Mouse (Mus musculus) megakaryocyte, embryonic 14.5 days (primary cell): ENCODE measurements around the gene Bcl9l.

Experiments used
- FLI1 ChIP-seq: IDR thresholded peaks from 2 replicates; pipeline ENCODE4 v1.6.1; 2012; ENCODE audit warnings: low read length, inconsistent platforms, mixed read lengths
- GATA1 ChIP-seq: IDR thresholded peaks from 3 replicates; pipeline ENCODE4 v1.6.1; 2012; ENCODE audit warnings: mixed read lengths, low read length, inconsistent platforms, borderline replicate concordance

DNA sequence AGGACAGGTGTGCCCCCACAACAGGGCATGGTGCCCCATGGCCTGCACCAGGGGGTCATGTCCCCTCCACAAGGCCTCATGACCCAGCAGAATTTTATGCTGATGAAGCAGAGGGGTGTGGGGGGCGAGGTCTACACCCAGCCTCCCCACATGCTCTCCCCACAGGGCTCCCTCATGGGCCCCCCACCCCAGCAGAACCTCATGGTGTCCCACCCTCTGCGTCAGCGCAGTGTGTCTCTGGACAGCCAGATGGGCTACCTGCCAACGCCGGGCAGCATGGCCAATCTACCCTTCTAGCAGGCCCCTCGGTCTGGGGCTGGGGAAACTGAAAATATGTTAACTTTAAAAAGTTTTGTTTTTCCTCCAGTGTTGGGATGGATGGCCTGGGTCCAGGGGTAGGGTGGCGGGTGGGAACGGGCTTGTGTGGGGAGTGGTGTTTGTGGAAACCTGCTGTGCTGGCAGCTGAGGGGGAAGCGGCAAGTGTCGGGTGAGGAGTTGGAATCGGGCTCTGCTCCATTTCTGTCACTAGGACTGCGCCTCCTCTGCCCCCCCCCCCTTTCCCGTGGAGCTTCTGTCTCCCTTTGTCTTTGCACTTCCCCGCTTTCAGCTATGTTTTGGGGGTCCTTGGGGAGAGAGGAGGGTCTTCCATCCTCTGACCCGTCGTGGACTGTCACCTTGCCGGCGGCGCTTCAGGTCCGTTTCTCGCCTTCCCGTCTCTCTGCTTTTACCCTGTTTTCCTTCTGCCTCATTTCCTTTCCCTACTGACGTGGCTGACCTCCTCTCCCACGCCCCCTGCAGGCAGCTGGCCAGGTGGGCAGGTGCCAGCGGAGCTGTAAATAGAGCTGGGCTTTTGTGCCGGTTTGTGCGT, 27.1 kb downstream of the Bcl9l start:
- TF ChIP-seq GATA1, result no peak
- no peak for TF ChIP-seq FLI1
